Mouse (Mus musculus) cerebellum, adult 2 months (tissue): Measurements from ENCODE around the gene Tmc5.

ENCODE experiments used
- CTCF ChIP-seq: fragments of 200-500 bp; IDR thresholded peaks from 2 replicates; pipeline ENCODE4 v1.5.1; 2011; ENCODE audit warnings: low read depth, mild to moderate bottlenecking, control low read depth, low read length, moderate library complexity, borderline replicate concordance; ENCODE audit not compliant: insufficient read depth
- POLR2A ChIP-seq: fragments of 200-500 bp; IDR thresholded peaks from 2 replicates; pipeline ENCODE4 v1.6.1; 2011; ENCODE audit warnings: low read length, control low read depth, borderline replicate concordance; ENCODE audit not compliant: insufficient read depth

DNA sequence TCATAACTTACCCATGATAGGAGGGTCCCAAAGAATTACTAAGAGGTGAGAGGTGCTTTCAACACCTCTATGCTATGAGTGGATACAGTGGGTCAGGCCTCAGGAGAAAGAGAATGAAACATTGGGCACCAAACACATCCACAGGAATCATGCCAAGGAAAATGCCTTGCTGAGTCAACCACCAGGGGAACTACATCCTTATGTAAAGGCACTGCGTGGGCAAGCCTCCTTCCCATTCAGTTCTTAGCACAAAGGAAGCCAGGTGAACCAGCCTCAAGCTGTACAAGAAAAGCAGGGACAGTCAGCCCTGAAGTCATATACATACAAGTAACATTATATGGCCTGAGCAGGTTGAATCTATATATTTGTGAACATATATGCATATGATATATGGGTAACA is 53.8 kb downstream of the Tmc5 start:
- TF ChIP-seq CTCF: no peak
- no peak for TF ChIP-seq POLR2A
